Mouse (Mus musculus): ENCODE data around the gene Mapk10. TPM values are rescaled to one million over a fixed set of nuclear protein-coding genes. Genes with fewer than 3 reads are reported as not detected.

Mapk10 gene
- total RNA-seq (2022), result 10 to 100 TPM in 3 of 4 experiments, 1 to 10 TPM in 1; 7.6 to 15.2 (median 11.3) TPM

DNA sequence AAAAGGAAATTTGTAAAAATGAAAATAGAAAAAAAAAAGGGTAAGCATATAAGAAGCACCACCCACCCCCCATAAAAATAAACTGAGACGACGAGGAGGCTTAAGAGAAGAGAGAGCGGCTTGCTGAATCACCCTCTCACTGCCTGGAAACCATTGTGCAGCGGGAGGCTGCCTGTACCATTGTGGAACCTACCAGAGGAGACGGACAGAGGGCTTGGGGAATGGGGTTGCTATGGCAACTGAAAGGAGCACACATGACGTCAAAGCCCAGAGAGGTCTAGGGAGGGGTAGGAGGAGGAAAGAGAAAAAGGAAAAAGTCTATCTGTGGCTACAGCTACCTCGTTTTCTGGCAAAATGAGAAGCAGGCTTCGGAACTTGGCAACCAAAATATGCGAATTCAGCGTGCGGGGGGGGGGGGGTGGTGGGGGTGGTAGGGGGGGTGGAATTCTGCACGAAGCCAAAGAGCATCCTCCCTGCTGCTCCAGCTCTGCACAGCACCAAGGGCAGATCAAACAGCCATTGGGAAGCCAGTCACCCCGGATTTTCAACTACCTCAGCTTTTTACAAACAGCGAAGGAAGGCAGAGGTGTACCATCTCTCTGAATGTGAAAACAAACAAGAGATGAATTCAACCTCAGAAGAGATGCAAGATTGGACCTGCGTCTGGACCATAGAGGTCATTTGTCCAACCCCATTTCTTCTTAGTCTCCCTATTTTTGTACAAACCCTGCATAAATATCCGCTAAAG lies at the start of gene Mapk10:
Gene Mapk10, minus strand, starts transcription at position 234 of the 748 bp plus-strand sequence.
- peak; percentile 58 for DNase-seq

DNA sequence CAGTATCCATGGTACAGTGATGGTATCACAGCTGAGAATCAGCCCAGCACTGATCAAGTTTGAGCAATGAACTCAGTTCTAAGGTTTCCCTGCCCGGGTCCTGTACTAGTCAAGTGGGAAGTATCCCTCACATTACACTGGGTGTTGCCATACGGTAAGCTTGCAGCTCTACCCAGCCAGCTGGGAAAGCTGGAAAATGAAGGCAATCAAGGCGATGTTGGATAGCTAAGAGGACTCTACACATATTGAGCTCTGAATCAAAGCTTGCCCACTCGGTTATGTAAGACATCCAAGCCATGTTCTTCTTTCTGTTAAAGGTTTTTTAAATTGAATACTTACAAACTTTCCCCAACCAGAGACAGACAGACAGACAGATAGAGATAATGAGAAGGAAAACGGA lies 45.0 kb upstream of the Mapk10 start:
- no peak for DNase-seq

DNA sequence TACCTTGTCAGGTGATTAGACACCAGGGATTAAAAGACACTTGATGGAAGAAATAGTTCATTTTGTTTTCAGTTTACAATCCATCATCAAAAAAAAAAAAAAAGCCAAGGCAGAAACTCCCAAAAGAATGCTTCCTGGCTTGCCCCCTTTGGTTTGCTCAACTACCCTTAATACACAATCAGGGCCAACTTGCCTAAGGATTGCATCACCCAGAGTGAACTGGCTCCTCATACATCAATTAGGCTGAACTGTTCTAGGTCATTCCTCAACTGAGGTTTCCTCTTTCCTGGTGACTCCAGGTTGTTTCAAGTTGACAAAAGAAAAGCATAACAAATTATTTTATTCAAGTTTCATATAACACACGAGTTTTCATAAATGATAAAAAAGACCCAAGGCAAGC lies 31.3 kb upstream of the Mapk10 start:
- DNase-seq, result no peak

DNA sequence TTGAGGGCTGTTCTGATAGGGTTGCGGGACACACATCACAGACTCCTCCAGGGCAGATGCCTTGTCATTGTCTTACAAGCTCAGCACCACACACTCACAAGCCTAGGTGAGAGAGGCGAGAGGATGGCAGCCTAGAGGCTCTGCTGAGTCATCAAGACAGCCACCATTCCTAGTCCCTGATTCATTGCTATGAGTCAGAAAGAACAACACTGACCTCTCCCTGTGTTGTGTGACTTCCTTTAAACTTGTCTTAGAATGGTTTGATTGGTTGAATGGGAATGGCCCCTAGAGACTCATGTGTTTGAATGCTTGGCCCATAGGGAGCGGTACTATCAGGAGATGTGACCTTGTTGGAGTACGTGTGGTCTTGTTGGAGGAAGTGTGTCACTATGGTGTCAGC lies 20.7 kb upstream of the Mapk10 start:
- no peak for DNase-seq

DNA sequence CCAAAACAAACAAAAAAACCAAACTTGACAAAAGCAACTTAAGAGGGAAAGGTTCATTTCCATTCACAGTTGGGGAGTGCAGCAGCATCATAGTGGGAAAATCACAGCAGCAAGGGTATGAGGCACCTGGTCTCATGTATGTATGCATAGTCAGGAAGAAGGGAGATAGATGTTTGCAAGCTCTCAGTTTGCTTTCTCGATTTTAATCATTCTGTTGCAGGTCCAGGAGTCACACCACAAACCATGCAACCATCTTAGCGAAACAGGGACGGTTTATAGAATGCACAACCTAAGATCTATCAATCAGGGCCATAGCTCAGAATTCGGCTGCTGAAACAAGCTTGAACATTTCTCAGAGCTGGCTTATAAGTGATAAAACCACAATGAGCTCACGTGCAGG lies 19.2 kb upstream of the Mapk10 start:
- DNase-seq, result no peak

DNA sequence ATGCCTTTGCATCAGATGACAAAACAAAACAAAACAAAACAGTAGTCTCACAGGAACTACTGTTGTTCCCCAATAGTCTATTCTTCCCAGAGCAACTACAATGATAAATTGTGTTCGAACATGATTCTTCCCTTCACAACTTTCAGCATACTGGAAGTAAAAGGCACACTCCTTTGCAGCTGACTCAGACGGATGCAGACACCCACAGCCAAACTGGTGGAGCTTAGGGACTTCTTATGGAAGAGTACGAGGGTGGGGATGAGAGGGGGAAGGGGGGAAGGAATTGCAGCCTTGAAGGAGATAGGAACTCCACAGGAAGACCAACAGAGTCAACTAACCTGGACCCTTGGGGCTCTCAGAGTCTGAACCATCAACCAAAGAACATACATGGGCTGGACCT lies 18.2 kb upstream of the Mapk10 start:
- no peak for DNase-seq

DNA sequence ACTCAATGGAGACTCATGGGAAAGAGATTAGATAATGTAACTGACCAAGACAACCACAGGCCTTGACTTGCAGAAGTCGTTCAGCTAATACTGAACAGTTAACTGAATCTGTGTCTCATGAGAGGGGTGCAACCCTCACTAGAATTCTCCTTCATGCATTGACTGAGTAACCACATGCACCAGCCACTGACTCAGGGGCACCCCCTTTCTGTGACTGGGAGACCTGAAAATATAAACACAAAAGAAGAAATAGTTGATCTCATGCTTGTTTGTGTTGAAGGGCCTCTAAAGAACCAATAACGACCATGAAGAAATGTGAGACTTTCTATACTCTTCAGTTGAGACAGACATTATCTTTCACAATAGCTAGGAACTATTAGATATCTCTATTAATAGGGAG lies 10.9 kb upstream of the Mapk10 start:
- no peak for DNase-seq

DNA sequence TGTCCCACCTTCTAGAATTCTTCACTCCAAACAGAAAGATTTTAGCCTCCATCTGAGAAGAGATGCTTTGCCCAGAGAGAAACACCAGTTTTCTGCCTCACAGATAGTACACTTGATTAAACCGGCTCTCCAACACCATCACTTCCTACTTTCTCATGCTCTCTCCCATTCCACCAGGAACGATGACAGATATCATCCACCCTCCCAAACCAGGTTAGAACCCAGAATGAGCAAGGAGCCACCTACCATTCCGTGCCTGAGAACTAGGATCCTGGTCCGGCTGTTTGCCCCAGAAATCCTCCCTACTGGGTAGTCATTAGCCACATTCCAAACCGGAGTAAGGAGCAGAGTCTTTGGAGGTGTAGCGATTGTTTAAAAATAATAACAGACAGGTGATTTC lies 490 bp downstream of the Mapk10 start:
- no peak for DNase-seq

DNA sequence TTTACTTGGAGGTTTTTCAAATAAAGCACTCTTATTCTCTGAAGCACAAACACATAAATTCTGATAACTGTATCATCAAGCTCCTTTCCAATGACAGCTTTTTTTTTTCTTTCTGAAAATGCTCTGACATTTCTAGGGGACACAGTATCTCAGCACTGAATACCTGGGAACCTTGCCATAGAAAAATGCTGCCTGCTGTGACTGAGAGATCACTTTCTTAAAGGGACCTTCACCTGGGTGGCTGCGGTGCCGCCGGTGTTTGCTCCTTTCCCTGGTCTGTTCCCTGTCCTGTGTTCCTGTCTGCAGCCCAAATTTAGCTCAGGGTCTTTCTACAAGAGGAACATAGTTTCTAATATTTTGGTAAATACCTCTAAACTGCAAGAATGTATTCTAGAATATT lies 1.1 kb downstream of the Mapk10 start:
- no peak for DNase-seq

DNA sequence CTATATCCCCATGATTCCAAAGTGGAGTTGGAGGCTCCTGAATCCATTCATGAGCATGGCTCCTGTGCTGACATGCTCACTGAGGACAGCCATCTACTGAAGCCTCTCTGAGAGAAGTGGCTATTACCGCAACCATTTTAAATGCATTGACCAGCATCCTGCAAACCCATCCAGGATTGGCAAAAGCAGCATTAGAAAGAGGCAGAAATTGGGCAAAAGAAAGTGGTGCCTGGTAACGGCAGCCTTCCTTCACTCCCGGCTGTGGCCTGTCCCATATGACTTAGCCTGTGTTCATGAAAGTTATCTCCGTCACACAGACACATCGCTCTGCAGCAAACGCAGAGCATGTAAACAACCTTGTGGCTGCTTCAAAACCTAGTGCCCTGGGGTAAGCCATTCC lies 1.6 kb downstream of the Mapk10 start:
- no peak for DNase-seq

DNA sequence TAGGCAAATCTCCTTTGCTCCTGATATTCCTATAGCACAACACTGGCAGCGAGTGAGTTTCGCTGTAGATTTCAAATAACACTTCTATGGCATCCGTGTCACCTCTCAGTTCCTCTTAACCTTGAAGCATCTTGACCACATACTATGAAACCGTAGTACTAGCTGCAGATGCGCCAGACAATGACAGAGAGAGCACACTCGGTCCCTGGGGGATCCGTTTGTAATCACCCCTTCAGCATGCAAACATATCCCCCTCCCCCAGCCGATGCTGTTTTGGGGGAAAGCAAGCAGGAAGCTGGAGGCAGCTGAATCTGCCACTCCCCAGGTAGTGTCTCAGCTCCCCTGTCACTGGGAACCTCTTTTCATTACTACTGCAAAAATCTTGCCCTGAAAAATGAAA lies 2.3 kb downstream of the Mapk10 start:
- DNase-seq, result no peak

DNA sequence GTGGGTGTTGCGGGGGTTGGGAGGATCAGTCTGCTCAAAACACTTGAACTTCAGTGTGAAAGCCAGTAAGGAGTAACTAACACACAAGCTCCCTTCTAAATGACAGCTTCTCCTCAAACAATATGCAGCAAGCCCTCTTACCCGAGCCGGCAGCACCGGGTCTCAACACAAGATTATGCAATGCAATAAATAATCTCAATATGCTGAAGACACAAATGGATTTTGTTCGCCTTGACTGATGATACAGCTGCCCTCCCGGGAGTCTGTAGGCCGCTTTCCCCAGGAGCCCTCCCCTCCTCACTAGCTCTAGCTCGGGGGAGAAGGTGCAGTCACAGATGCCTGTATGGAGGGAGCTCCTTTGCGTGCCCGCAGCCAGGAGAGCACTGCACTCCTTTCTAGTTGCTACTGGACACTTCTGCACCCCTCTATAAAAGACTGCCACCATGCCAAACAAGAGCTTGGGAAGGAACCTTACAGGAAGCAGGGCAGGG lies 3.1 kb downstream of the Mapk10 start:
- DNase-seq, result no peak

DNA sequence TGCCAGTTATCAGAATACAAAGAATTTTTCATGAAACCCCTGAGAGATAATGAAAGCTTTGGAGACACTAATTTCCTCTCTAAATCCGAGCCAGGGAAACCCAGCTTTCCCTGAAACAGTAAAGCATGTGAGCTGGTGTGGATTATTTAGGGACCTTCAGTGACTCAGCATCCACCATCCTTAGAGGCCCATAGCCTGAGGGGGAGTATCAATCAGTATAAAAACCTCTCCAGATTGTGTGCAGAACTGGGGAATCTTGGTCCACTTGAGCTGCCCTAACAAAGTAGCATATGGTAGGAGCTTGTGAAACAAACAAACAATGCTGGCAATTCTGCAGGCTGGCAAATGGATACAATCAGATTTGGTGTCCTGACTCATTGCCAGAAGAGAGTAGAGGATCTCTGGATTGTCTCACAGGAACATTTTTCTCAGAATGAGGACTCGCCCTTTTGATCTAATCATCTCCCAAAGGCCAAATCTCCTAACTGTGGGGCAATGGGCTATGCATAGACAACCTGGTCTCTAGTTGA lies 13.3 kb downstream of the Mapk10 start:
- DNase-seq, result no peak

DNA sequence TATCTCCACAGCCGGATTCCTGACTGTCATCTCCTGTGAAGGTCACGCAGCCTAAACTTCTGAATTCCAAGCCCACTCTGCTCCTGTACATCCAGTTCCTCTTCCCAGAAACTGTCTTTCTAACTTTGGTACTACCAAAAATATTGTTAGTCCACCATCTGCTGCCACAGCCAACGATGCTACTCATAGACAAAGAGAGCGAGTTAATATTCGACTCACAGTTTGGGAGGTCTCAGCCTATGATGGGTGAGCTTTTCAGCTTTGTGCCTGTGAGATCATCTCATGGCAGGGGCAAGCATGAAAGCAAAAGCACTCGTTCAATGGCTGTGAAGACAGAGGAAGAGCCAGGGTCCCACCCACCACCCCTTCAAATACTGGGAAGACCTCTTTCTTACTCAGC lies 16.6 kb downstream of the Mapk10 start:
- no peak for DNase-seq

DNA sequence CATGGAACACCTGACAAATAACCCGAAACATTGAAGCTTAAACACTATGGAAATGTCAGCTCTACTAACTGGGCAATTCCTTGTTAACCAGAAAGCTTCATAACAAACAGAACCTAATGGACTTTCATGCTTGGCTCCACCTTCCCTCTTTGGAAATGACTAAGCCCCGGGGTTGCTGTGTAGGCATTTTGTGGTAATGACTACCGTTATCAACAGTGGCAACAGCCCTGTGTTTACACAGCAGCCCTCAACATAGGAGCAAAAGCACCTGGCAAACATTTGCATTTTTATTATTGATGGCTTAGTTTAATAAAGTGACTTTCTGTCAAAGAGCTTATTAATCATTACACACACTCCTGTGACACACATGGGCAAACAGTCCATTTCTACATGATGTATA lies 17.4 kb downstream of the Mapk10 start:
- DNase-seq, result no peak

DNA sequence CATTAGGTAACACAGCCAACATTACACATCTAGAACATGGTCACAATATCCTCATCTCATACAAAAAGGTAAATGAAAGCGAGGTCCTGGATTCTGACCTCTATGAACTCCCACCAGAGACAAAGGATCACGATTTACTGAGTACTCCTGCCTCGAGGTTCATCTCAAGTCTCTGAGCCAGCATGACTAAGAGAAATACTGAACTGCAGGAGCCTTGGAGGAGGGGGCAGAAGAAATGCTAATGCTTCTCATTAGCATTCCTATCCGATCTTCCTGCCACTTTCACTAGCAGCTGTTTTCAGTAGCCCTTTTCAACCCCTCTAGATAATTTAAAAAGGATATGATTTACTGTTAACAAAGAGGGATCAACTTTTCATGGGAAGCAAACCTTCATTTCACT lies 19.6 kb downstream of the Mapk10 start:
- no peak for DNase-seq

DNA sequence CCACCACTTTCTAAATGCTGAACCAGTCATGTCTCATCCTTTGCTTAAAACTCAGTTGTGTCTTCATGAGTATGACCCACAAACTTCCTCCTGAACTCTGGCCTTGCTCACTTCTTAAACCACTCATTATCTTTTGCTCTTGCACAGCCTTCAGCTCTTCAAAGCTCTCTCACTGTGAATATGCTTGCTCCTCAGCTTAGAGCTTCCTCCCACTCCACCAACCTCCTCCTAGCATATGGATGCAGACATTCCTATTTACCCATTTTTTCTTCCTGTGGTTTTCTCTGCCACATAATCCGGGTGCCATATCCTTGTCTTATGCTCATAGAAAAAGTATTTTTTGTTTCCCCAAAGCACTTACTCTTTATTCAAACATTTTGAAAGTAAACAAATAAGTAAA lies 26.9 kb downstream of the Mapk10 start:
- no peak for DNase-seq

DNA sequence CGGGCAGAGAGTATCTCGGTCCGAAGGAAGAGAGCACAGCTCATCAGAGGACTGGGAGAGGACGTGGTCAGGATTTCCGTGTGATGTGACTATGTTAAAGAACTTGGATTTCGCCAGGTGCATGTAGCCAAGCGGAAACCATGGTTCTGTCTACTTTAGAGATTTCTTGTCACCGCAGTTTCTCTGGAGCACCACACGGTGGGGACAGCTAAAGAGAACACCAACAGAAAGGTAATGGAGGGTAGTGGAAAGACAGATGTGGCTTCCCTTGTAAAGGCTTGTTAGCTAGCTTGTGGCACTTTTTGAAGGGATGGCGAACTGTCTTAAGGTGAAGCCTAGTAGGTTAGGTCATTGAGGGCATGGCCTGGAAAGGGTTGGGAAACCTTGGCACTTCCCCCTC lies 29.5 kb downstream of the Mapk10 start:
- no peak for DNase-seq

DNA sequence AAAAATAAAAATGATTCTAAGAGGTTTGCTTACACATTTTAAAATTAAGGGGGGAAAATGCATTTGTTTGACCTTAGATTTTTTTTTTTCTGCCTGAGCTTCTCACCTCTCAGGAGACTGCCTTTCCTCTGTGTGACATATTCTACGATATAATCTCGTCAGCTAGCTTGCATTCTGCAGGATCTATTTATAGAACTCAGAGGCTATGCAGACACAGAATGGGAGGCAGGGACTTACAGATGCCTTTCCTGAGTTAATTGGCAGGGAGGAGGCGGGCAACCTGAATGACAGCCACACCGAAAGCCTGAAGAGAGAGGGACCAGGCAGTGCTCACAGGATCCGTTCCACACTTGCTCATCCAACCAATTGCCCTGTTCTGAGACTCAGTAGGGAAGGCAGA lies 34.1 kb downstream of the Mapk10 start:
- no peak for DNase-seq

DNA sequence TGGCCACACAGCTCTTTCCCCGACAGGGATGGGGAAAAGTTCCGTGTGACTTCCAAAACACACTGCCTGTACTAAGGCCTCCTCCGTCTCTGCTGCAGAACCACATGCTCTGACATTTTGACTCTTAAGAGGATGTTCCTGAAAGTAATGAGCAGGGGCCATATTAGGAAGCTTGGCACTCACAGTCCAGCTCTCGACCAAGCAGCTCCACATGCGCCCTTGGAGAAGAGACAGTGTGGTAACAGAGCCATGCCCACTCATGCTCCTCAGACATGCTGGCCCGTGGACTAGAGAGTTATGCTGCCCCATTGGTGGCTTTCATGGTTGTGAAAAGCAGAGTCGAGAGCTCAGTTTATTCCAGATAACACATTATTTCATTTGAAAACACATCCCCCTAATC lies 35.1 kb downstream of the Mapk10 start:
- no peak for DNase-seq

DNA sequence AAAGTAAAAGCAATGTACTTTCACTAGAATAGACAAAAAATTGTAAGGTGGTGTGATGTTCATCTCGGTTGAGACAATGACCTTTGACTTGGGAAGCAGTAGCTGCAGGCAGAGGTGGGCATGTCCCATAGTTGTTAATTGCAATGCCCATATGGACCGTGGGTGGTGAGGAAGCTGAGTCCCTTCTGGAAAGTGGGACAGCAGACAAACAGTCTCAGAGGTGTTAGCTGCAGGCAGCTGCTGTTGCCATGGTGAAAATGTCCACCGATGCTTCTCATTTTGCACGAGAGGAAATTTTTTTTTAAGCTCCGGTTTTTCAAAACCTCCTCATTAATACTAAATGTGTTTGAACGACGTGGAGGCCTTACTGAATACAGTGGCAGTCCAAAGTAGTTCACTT lies 36.5 kb downstream of the Mapk10 start:
- DNase-seq, result no peak

DNA sequence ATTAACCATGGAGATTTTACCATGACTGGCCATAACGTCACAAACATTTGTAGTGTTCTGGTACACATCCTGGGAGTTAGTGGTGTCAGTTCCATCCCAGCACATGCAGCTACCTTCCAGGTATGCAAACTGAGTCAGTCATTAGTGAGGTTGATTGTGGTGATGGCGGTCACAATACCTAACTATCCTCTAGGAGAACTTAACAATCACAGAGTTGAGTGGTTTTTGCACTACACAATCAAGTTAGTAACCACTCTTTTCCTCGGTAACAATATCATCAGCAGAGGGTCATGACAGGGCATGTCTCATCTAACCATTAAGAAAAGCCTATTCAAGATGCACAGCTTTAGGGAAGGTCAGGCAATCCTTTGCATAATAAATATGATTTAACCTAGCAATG lies 39.9 kb downstream of the Mapk10 start:
- DNase-seq, result no peak

DNA sequence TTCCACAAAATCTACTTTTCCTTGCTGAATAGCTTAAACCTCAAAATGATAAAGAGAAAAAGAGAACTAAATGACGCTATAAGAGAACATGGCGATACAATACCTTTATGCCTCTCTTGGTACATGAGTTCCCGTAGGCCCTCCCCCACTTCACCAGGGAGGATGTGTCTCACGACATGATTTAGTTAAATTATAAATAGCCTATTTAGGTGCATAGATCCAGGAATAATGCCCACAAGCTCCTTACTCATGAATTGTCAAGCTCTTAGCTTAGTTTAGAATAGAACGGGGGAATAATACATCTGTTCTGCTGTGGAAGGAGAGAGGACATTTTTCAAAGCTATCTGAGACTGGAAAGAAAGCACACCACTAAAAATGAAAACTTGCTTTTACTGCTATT lies 43.8 kb downstream of the Mapk10 start:
- no peak for DNase-seq

DNA sequence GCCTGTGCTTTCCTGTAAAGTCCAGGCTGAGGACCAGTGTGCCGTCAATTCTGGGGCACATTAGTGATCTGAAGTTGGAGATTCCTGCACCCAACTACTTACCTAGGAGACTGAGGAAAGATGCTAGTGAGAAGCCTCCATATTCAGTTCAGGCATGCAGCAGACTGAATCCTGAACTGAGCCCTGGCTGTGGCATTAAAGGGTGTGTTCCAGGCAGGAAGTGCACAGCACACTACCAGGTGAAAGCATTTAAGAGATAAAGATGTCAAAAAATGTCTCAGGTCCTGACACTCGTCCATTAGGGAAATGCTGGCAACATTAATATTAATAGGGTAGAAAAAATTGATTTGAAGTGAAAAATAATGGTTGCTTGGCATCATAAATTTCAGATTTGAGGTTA lies 44.4 kb downstream of the Mapk10 start:
- DNase-seq, result no peak

DNA sequence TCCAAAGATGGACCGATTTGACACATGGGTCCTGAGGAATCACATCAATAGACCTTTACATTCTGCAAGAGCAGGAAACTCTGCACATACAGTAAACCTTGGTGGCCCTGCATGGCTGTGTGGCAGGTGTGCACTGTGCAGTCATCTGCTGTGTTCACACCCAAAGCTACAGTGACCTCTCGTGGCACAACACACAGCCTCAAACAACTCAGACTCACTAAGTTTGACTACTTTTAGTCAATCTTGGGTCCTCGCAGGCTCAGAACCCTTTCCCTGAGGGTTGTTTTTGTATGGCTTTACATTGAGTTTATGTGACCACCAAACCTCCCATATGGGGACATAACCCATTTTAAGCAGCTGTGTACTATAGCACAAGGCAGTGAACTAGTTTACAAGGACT lies 47.1 kb downstream of the Mapk10 start:
- DNase-seq, result no peak
